Mouse (Mus musculus) gastrocnemius, postnatal 10 days (tissue): ENCODE results near the gene Ripor2. TPM values are rescaled to one million over a fixed set of nuclear protein-coding genes. Genes with fewer than 3 reads are reported as not detected.

Source experiments
- DNase-seq: peaks from one replicate; pipeline ENCODE4 v3.0.0; 2021; ENCODE audit warnings: mixed read lengths
- total RNA-seq, 2 experiments: library from RNA; stranded (reverse); gene quantifications; 2 replicates each; pipeline ENCODE4 v1.2.3; 2021

Gene Ripor2
- total RNA-seq, 2 experiments from 2014 or later: 10.2 to 11.9 TPM

- peak; percentile 87 for DNase-seq
These were observed 131.5 kb downstream of the Ripor2 start for GRCm38 (mm10) chr13:24713434-24714000.

GRCm38 (mm10) chr13:24714360-24714885 lies 132.4 kb downstream of the Ripor2 start:
- no peak for DNase-seq

- no peak for DNase-seq
These were observed 133.6 kb downstream of the Ripor2 start for GRCm38 (mm10) chr13:24715601-24716000.

GRCm38 (mm10) chr13:24716441-24716840 lies 134.5 kb downstream of the Ripor2 start:
- DNase-seq: no peak

GRCm38 (mm10) chr13:24717677-24718076 lies 135.7 kb downstream of the Ripor2 start:
- DNase-seq: no peak

- no peak for DNase-seq
These were observed 139.5 kb downstream of the Ripor2 start for GRCm38 (mm10) chr13:24721502-24721901.

- DNase-seq: no peak
These were observed 141.9 kb downstream of the Ripor2 start for GRCm38 (mm10) chr13:24723699-24724394.

GRCm38 (mm10) chr13:24724395-24724759 lies 142.4 kb downstream of the Ripor2 start:
- DNase-seq: no peak

- no peak for DNase-seq
These were observed 147.1 kb downstream of the Ripor2 start for GRCm38 (mm10) chr13:24729128-24729527.

- no peak for DNase-seq
These were observed 152.5 kb downstream of the Ripor2 start for GRCm38 (mm10) chr13:24734502-24734901.

- no peak for DNase-seq
These were observed 153.7 kb downstream of the Ripor2 start for GRCm38 (mm10) chr13:24735608-24736131.

GRCm38 (mm10) chr13:24741028-24741427 lies 159.0 kb downstream of the Ripor2 start, which contains the start of gene Armh2:
Gene Armh2, plus strand, starts transcription at chr13:24741232.
- no peak for DNase-seq

GRCm38 (mm10) chr13:24747823-24748222 lies 165.8 kb downstream of the Ripor2 start:
- DNase-seq: no peak

- DNase-seq: no peak
These were observed 168.8 kb downstream of the Ripor2 start for GRCm38 (mm10) chr13:24750807-24751206.

- DNase-seq: no peak
These were observed 169.4 kb downstream of the Ripor2 start for GRCm38 (mm10) chr13:24751396-24751795.

- no peak for DNase-seq
These were observed 174.8 kb downstream of the Ripor2 start for GRCm38 (mm10) chr13:24756756-24757155.

- no peak for DNase-seq
These were observed 176.0 kb downstream of the Ripor2 start for GRCm38 (mm10) chr13:24757820-24758564.

GRCm38 (mm10) chr13:24759451-24759850 lies 177.5 kb downstream of the Ripor2 start:
- DNase-seq: no peak

GRCm38 (mm10) chr13:24760351-24760870 lies 178.4 kb downstream of the Ripor2 start:
- DNase-seq: no peak

- no peak for DNase-seq
These were observed 179.1 kb downstream of the Ripor2 start for GRCm38 (mm10) chr13:24761083-24761402.

- peak; percentile 84 for DNase-seq
These were observed 179.6 kb downstream of the Ripor2 start, which contains the start of gene Gmnn for GRCm38 (mm10) chr13:24761403-24762227. Gene Gmnn, minus strand, starts transcription at chr13:24761923.

- no peak for DNase-seq
These were observed 180.3 kb downstream of the Ripor2 start for GRCm38 (mm10) chr13:24762254-24762653.
